Mouse (Mus musculus): Measurements from ENCODE around the gene Ccdc34.

Ccdc34 gene

GRCm38 (mm10) chr2:109989679-109990473 lies 27.7 kb upstream of the Ccdc34 start:
- TF ChIP-seq CTCF (conservative IDR thresholded peaks at IDR 0.05; ENCODE audit: low read length) (no peak), NANOG (IDR thresholded peaks at IDR 0.05; ENCODE audit: borderline replicate concordance, low read length) (no peak), POU5F1 (IDR thresholded peaks at IDR 0.05; ENCODE audit: borderline replicate concordance, low read length) (no peak)
- no peaks in the 10 kb centered on the region for H3K27me3 ChIP-seq (ENCODE audit: insufficient read depth, low read length)
- peaks cover 70% of the 10 kb centered on the region for H3K4me1 ChIP-seq (replicated peaks; ENCODE audit: low read depth, low read length)
- peaks cover 42% of the 10 kb centered on the region for H3K36me3 ChIP-seq (ENCODE audit: insufficient read depth, low read length)
- no peaks in the 10 kb centered on the region for H3K9me3 ChIP-seq (ENCODE audit: low read length)
- H3K4me3 ChIP-seq (replicated peaks; ENCODE audit: low read length), result no peak overlapping the region

GRCm38 (mm10) chr2:109991754-109992153 lies 25.9 kb upstream of the Ccdc34 start:
- H3K4me3 ChIP-seq (replicated peaks; ENCODE audit: low read length), result no peak overlapping the region
- TF ChIP-seq NANOG (IDR thresholded peaks at IDR 0.05; ENCODE audit: borderline replicate concordance, low read length), result no peak
- TF ChIP-seq POU5F1 (IDR thresholded peaks at IDR 0.05; ENCODE audit: borderline replicate concordance, low read length), result no peak
- no peak for TF ChIP-seq CTCF (conservative IDR thresholded peaks at IDR 0.05; ENCODE audit: low read length)
- H3K36me3 ChIP-seq (ENCODE audit: insufficient read depth, low read length), result peaks cover 42% of the 10 kb centered on the region
- no peaks in the 10 kb centered on the region for H3K27me3 ChIP-seq (ENCODE audit: insufficient read depth, low read length)
- H3K4me1 ChIP-seq (replicated peaks; ENCODE audit: low read depth, low read length), result peaks cover 59% of the 10 kb centered on the region
- no peaks in the 10 kb centered on the region for H3K9me3 ChIP-seq (ENCODE audit: low read length)

- Histone ChIP-seq H3K9me3 (ENCODE audit: low read length) (no peaks in the 10 kb centered on the region), H3K36me3 (ENCODE audit: insufficient read depth, low read length) (peaks cover 40% of the 10 kb centered on the region), H3K4me1 (replicated peaks; ENCODE audit: low read depth, low read length) (peaks cover 52% of the 10 kb centered on the region), H3K4me3 (replicated peaks; ENCODE audit: low read length) (no peak overlapping the region), H3K27me3 (ENCODE audit: insufficient read depth, low read length) (no peaks in the 10 kb centered on the region)
- TF ChIP-seq CTCF (conservative IDR thresholded peaks at IDR 0.05; ENCODE audit: low read length) (no peak), NANOG (IDR thresholded peaks at IDR 0.05; ENCODE audit: borderline replicate concordance, low read length) (no peak), POU5F1 (IDR thresholded peaks at IDR 0.05; ENCODE audit: borderline replicate concordance, low read length) (no peak)
These were observed 25.1 kb upstream of the Ccdc34 start for GRCm38 (mm10) chr2:109992448-109993073.

- Histone ChIP-seq H3K9me3 (ENCODE audit: low read length) (no peaks in the 10 kb centered on the region), H3K36me3 (ENCODE audit: insufficient read depth, low read length) (peaks cover 48% of the 10 kb centered on the region), H3K4me3 (replicated peaks; ENCODE audit: low read length) (no peak overlapping the region), H3K27me3 (ENCODE audit: insufficient read depth, low read length) (no peaks in the 10 kb centered on the region), H3K4me1 (replicated peaks; ENCODE audit: low read depth, low read length) (peaks cover 44% of the 10 kb centered on the region)
- TF ChIP-seq POU5F1 (IDR thresholded peaks at IDR 0.05; ENCODE audit: borderline replicate concordance, low read length) (no peak), NANOG (IDR thresholded peaks at IDR 0.05; ENCODE audit: borderline replicate concordance, low read length) (no peak), CTCF (conservative IDR thresholded peaks at IDR 0.05; ENCODE audit: low read length) (no peak)
These were observed 24.2 kb upstream of the Ccdc34 start for GRCm38 (mm10) chr2:109993404-109993803.

GRCm38 (mm10) chr2:109995061-109995460 lies 22.6 kb upstream of the Ccdc34 start:
- no peak for TF ChIP-seq NANOG (IDR thresholded peaks at IDR 0.05; ENCODE audit: borderline replicate concordance, low read length)
- TF ChIP-seq CTCF (conservative IDR thresholded peaks at IDR 0.05; ENCODE audit: low read length), result no peak
- no peak for TF ChIP-seq POU5F1 (IDR thresholded peaks at IDR 0.05; ENCODE audit: borderline replicate concordance, low read length)
- Histone ChIP-seq H3K9me3 (ENCODE audit: low read length) (no peaks in the 10 kb centered on the region), H3K36me3 (ENCODE audit: insufficient read depth, low read length) (peaks cover 58% of the 10 kb centered on the region), H3K4me1 (replicated peaks; ENCODE audit: low read depth, low read length) (peaks cover 28% of the 10 kb centered on the region), H3K27me3 (ENCODE audit: insufficient read depth, low read length) (no peaks in the 10 kb centered on the region), H3K4me3 (replicated peaks; ENCODE audit: low read length) (no peak overlapping the region)

GRCm38 (mm10) chr2:109996411-109996810 lies 21.2 kb upstream of the Ccdc34 start:
- H3K36me3 ChIP-seq (ENCODE audit: insufficient read depth, low read length), result peaks cover 58% of the 10 kb centered on the region
- H3K4me3 ChIP-seq (replicated peaks; ENCODE audit: low read length), result no peak overlapping the region
- peaks cover 15% of the 10 kb centered on the region; the same call in 1 of the 2 replicates for H3K4me1 ChIP-seq (replicated peaks; ENCODE audit: low read depth, low read length)
- no peaks in the 10 kb centered on the region for H3K9me3 ChIP-seq (ENCODE audit: low read length)
- no peaks in the 10 kb centered on the region for H3K27me3 ChIP-seq (ENCODE audit: insufficient read depth, low read length)
- TF ChIP-seq POU5F1 (IDR thresholded peaks at IDR 0.05; ENCODE audit: borderline replicate concordance, low read length) (no peak), NANOG (IDR thresholded peaks at IDR 0.05; ENCODE audit: borderline replicate concordance, low read length) (no peak), CTCF (conservative IDR thresholded peaks at IDR 0.05; ENCODE audit: low read length) (no peak)

- Histone ChIP-seq H3K4me3 (replicated peaks; ENCODE audit: low read length) (no peak overlapping the region), H3K9me3 (ENCODE audit: low read length) (no peaks in the 10 kb centered on the region), H3K36me3 (ENCODE audit: insufficient read depth, low read length) (peaks cover 83% of the 10 kb centered on the region), H3K27me3 (ENCODE audit: insufficient read depth, low read length) (no peaks in the 10 kb centered on the region), H3K4me1 (replicated peaks; ENCODE audit: low read depth, low read length) (no peaks in the 10 kb centered on the region)
- TF ChIP-seq NANOG (IDR thresholded peaks at IDR 0.05; ENCODE audit: borderline replicate concordance, low read length), result no peak
- no peak for TF ChIP-seq POU5F1 (IDR thresholded peaks at IDR 0.05; ENCODE audit: borderline replicate concordance, low read length)
- TF ChIP-seq CTCF (conservative IDR thresholded peaks at IDR 0.05; ENCODE audit: low read length), result no peak
These were observed 12.9 kb upstream of the Ccdc34 start for GRCm38 (mm10) chr2:110004668-110005067.

GRCm38 (mm10) chr2:110005164-110005563 lies 12.5 kb upstream of the Ccdc34 start:
- no peaks in the 10 kb centered on the region for H3K27me3 ChIP-seq (ENCODE audit: insufficient read depth, low read length)
- no peaks in the 10 kb centered on the region for H3K4me1 ChIP-seq (replicated peaks; ENCODE audit: low read depth, low read length)
- no peak overlapping the region for H3K4me3 ChIP-seq (replicated peaks; ENCODE audit: low read length)
- no peaks in the 10 kb centered on the region for H3K9me3 ChIP-seq (ENCODE audit: low read length)
- peaks cover 80% of the 10 kb centered on the region for H3K36me3 ChIP-seq (ENCODE audit: insufficient read depth, low read length)
- TF ChIP-seq CTCF (conservative IDR thresholded peaks at IDR 0.05; ENCODE audit: low read length) (no peak), POU5F1 (IDR thresholded peaks at IDR 0.05; ENCODE audit: borderline replicate concordance, low read length) (no peak), NANOG (IDR thresholded peaks at IDR 0.05; ENCODE audit: borderline replicate concordance, low read length) (no peak)

All from E14TG2a.4 (cell line).